Mouse (Mus musculus) ES-Bruce4 (cell line): ENCODE results near the gene Fus. TPM values are rescaled to one million over a fixed set of nuclear protein-coding genes. Genes with fewer than 3 reads are reported as not detected.

ENCODE experiments used
- H3K27ac ChIP-seq: 2 replicates; pipeline ENCODE4 v1.5.1; 2012; ENCODE audit warnings: low read length, inconsistent platforms; ENCODE audit not compliant: insufficient read depth
- H3K27me3 ChIP-seq: 2 replicates; pipeline ENCODE4 v1.6.1; 2012; ENCODE audit warnings: mild to moderate bottlenecking, low read length, inconsistent platforms; ENCODE audit not compliant: control insufficient read depth, poor library complexity, insufficient read depth, severe bottlenecking
- H3K36me3 ChIP-seq: 2 replicates; pipeline ENCODE4 v1.6.1; 2012; ENCODE audit warnings: inconsistent platforms, mild to moderate bottlenecking, low read length, moderate library complexity; ENCODE audit not compliant: control insufficient read depth, poor library complexity, insufficient read depth, severe bottlenecking
- H3K4me1 ChIP-seq: one replicate; pipeline ENCODE4 v1.8.1; 2011; ENCODE audit warnings: low read length; ENCODE audit not compliant: control insufficient read depth, insufficient read depth
- H3K4me3 ChIP-seq: 2 replicates; pipeline ENCODE4 v1.5.1; 2011; ENCODE audit warnings: low read depth, mild to moderate bottlenecking, low read length
- H3K9ac ChIP-seq: 2 replicates; pipeline ENCODE4 v1.6.1; 2012; ENCODE audit warnings: low read depth, mild to moderate bottlenecking, inconsistent platforms; ENCODE audit not compliant: poor library complexity, severe bottlenecking
- H3K9me3 ChIP-seq: replicated peaks from 2 replicates; pipeline ENCODE4 v1.6.1; 2012; ENCODE audit warnings: mild to moderate bottlenecking, low read length, inconsistent platforms; ENCODE audit not compliant: control insufficient read depth, poor library complexity, insufficient read depth, severe bottlenecking
- CTCF ChIP-seq: IDR thresholded peaks from one replicate; pipeline ENCODE4 v1.8.1; 2011; ENCODE audit warnings: low read depth, low read length
- EP300 ChIP-seq: IDR thresholded peaks from 2 replicates; pipeline ENCODE4 v1.6.1; 2011; ENCODE audit warnings: low read depth, low read length; ENCODE audit not compliant: insufficient read depth
- POLR2A ChIP-seq: IDR thresholded peaks from one replicate; pipeline ENCODE4 v1.8.1; 2011; ENCODE audit warnings: low read length; ENCODE audit not compliant: insufficient read depth
- polyA plus RNA-seq: library from polyadenylated mRNA; stranded (reverse); fragments of >200 nt; gene quantifications from 2 replicates; pipeline ENCODE4 v1.2.4, GENCODE M21; 2011; ENCODE audit warnings: low read depth; ENCODE audit not compliant: missing spikeins, insufficient read depth, insufficient read length

Gene Fus
- polyA plus RNA-seq, 1 experiment, result 1,655 TPM

DNA sequence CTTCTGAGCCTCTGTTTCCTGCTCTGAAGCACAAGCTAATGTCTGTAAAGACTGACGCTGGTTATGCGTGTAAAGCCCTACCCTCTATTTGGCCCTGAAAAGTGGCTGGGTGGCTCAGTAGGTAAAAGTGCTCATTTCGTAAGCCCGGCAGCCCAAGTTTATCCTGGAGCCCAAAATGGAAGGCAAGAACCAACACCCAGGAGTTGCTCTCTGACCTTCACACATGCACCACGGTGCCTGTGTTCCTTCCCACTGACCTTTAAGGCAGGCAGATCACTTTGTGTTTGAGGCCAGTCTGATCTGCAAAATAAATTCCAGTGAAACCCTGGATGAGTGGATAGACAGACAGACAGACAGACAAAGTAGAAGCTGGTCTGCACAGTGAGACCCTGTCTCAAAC is 43.5 kb upstream of the Fus start:
- peaks cover 16% of the 10 kb centered on the region for H3K36me3 ChIP-seq
- no peaks in the 10 kb centered on the region for H3K27me3 ChIP-seq
- H3K4me3 ChIP-seq, result no peak overlapping the region
- peak overlapping the region; percentile 28; the same call in 1 of the 2 replicates for H3K27ac ChIP-seq
- H3K4me1 ChIP-seq, result peaks cover 4% of the 10 kb centered on the region
- H3K9me3 ChIP-seq, result no peaks in the 10 kb centered on the region
- no peak for TF ChIP-seq CTCF
- TF ChIP-seq EP300, result no peak
- no peak for TF ChIP-seq POLR2A
- H3K9ac ChIP-seq, result no peak overlapping the region

DNA sequence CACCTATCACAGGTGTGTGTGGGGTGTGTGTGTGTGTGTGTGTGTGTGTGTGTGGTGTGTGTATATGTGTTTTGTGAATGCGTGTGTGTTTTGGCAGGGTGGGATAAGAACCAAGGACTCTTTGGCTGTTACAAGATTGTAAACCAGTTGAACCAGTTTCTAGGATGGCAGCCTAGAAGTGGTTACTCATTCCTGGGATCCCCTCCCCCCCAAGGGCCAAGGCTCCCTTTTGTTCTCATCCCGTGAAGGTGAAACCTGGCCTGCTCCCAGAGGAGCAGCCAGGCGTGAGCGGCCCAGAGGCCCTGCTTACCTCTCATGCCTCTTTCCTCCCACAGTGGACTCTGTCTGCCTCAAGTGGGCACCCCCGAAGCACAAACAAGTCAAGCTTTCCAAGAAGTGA is 42.0 kb upstream of the Fus start:
- Histone ChIP-seq H3K9ac (no peak overlapping the region), H3K4me3 (no peak overlapping the region), H3K27me3 (no peaks in the 10 kb centered on the region), H3K27ac (peak overlapping the region; percentile 41), H3K36me3 (peaks cover 16% of the 10 kb centered on the region), H3K9me3 (no peaks in the 10 kb centered on the region), H3K4me1 (peaks cover 4% of the 10 kb centered on the region)
- TF ChIP-seq EP300 (0 out of 2 replicates have a peak, but pooled peaks have one; percentile 59), CTCF (no peak)

- Histone ChIP-seq H3K4me3 (no peak overlapping the region), H3K9me3 (no peaks in the 10 kb centered on the region), H3K27me3 (no peaks in the 10 kb centered on the region), H3K36me3 (peaks cover 14% of the 10 kb centered on the region), H3K4me1 (peaks cover 8% of the 10 kb centered on the region), H3K9ac (no peak overlapping the region), H3K27ac (no peak overlapping the region)
- TF ChIP-seq CTCF (no peak), EP300 (no peak), POLR2A (no peak)
These were observed 41.2 kb upstream of the Fus start for GRCm38 (mm10) chr7:127926066-127926465.

- no peak overlapping the region for H3K9ac ChIP-seq
- peaks cover 8% of the 10 kb centered on the region for H3K4me1 ChIP-seq
- H3K36me3 ChIP-seq, result peaks cover 13% of the 10 kb centered on the region
- TF ChIP-seq EP300 (peak; percentile 65; the same call in 1 of the 2 replicates), POLR2A (no peak)
- no peaks in the 10 kb centered on the region for H3K9me3 ChIP-seq
- H3K27ac ChIP-seq, result no peak overlapping the region
- no peaks in the 10 kb centered on the region for H3K27me3 ChIP-seq
- H3K4me3 ChIP-seq, result no peak overlapping the region; the same call in 1 of the 2 replicates
These were observed 40.4 kb upstream of the Fus start for GRCm38 (mm10) chr7:127926846-127927245.

DNA sequence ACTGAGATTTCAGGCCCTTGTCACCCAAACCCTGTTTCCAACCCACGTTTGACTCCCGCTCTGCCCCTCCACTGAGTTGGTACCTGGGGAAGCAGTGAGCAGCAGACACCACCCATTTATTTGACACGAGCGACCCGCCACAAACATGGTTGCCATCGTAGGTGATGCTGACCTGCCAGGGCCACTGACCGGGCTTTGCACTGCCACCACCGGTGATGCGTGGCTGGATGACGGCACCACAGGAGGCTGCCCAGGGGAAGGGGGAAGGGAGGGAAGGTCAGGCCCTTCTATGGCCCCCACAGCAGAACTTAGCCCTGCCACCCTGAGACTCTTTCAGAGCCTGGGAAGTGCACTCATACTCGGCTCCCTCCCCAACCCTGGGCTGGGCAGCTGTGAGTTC is 39.5 kb upstream of the Fus start:
- Histone ChIP-seq H3K9ac (no peak overlapping the region), H3K4me3 (no peak overlapping the region), H3K9me3 (no peaks in the 10 kb centered on the region), H3K27ac (no peak overlapping the region), H3K4me1 (peaks cover 10% of the 10 kb centered on the region), H3K27me3 (no peaks in the 10 kb centered on the region), H3K36me3 (peaks cover 13% of the 10 kb centered on the region)
- TF ChIP-seq POLR2A (no peak), CTCF (no peak), EP300 (no peak)

DNA sequence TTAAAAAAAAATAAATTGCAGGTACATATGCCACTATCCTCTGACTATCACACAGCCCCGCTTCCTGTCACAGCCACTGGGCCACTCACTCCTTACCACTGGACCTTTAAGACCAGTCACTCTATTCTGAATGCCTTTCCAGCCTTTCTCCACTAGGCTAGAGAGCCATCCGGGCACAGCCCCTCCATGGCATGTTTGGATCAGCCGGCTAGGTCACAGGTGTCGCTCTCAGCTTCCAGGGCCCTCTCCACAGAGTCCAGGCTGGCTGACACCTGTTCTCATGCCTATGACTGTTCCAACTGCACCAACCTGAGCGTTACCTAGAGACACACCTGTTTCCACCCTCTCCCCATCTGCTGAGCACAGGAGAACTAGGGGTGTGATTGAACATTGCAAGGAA is 38.7 kb upstream of the Fus start:
- H3K4me1 ChIP-seq, result peaks cover 10% of the 10 kb centered on the region
- H3K9ac ChIP-seq, result peak overlapping the region; percentile 64; the same call in 1 of the 2 replicates

More for the DNA sequence above, 38.7 kb upstream of the Fus start:
- no peak for TF ChIP-seq CTCF
- no peak for TF ChIP-seq EP300
- no peak for TF ChIP-seq POLR2A
- Histone ChIP-seq H3K36me3 (peaks cover 13% of the 10 kb centered on the region), H3K9me3 (no peaks in the 10 kb centered on the region), H3K4me3 (peak overlapping the region; percentile 82), H3K27ac (0 out of 2 replicates have a peak overlapping the region, but pooled peaks have one; percentile 5), H3K27me3 (no peaks in the 10 kb centered on the region)
